Mouse (Mus musculus): ENCODE data around the gene Rfx1.
A peak's percentile ranks its signal among the peaks of the same experiment; 100 is the strongest.

The Rfx1 gene

GRCm38 (mm10) chr8:84066291-84066930 lies at the start of gene Rfx1:
Gene Rfx1, plus strand, starts transcription at chr8:84066834.
- DNase-seq (ENCODE audit: low spot score in 2 of 2): peak; percentile 99 to 100

DNA sequence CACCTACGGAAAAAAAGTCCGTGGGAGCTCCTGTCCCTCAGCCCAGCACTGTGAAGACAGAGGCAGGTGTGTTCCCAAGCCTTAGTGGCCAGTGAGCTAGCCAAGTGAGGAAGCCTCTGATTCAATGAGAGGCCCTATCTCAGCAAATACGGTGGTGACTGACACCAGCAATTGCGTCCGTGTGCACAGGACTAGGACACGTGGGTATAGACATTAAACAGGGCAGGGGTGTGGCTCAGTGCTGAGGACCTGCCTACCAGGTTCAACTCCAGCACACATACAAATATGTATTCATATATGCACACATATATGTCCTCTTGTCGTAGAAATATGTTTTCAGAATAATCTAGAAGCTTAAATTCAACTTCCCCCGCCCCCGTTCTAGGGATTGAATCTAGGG lies 46.9 kb upstream of the Rfx1 start:
- no peak for DNase-seq (ENCODE audit: low spot score in 2 of 2)

DNA sequence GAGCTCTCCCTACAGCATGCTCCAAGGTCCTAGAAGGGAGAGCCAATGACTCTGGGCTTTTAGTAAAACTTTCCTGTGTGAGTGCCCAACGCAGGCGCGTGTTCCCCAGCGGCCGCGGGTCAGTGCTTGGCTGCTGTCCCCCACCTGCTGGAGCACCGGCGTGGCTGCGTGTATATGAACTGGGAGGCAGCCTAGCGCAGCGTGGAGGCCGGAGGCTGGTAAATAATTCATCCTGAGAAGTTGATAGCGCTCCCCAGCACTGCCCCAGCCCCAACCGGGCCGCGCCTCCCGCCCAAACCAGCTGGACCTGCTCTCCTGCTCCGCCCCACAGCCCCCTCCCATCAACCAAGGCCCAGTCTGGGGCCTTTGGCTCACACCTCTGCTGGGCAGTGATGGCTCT lies 45.5 kb upstream of the Rfx1 start, which contains the start of gene Palm3:
Palm3 (plus strand) TSS at position 376 of the 400 bp plus-strand sequence.
- no peak for DNase-seq (ENCODE audit: low spot score in 2 of 2)

- no peak for DNase-seq (ENCODE audit: low spot score in 2 of 2)
Measured at GRCm38 (mm10) chr8:84021569-84021968, 45.1 kb upstream of the Rfx1 start.

GRCm38 (mm10) chr8:84023085-84023484 lies 43.5 kb upstream of the Rfx1 start:
- DNase-seq (ENCODE audit: low spot score in 2 of 2): no peak

DNA sequence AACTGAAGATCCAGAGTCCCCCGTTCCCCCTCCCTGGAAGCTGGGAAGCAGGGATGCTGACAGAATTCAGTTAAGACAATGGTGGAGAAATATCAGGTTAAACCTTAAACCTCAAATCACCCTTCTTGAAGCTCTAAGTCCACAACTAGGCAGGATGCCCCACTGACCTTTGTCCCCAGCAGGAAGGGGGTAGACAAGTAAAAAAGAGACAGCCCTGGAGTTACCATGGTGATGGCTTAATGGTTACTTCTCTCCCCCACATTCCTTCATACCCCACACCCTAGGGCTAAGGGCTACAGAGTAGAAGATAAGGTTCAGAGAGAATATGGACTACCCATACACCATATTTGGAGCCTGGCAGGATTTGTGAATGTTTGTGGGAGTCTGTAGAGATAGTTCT lies 43.0 kb upstream of the Rfx1 start:
- DNase-seq (ENCODE audit: low spot score in 2 of 2): no peak

DNA sequence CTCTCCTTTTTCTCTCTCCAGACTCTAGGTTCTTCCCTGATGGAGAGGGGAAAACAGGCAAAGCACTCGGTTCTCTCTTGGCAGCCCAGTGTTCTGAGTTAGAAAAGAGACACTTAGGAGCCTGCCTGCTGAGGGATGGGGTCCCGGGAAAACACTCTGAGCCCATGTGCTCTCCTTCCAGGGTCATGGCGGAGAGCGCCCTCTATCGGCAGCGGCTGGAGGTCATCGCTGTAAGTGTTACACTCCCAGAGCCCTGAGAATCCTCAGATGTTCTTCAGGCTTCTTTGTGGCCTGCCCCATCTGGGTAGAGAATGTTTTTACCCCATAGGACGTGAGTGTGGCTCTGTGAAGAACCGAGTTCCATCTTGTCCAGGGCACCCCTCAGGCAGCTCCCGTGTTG lies 42.5 kb upstream of the Rfx1 start:
- DNase-seq (ENCODE audit: low spot score in 2 of 2): peak in 1 of 2 experiments; percentile 31

DNA sequence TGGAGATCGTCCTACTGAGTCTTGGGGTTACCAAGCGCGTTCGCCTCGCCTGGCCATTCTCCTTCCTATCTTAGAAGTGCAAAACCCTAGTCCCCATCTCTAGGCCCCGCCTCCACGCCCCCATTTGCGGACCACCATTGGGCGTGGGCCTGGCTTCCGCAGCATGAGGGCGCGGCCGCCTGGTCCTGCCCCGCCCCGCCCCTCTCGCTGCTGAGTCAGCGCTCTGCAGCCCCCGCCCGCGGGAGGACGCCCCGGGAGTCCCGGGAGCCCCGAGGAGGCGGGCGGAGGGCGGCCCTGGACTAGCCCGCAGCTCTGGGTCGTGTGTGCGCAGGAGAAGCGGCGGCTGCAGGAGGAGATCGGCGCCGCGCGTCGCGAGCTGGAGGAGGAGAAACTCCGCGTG lies 40.8 kb upstream of the Rfx1 start:
- DNase-seq (ENCODE audit: low spot score in 2 of 2): peak in 1 of 2 experiments; percentile 54

DNA sequence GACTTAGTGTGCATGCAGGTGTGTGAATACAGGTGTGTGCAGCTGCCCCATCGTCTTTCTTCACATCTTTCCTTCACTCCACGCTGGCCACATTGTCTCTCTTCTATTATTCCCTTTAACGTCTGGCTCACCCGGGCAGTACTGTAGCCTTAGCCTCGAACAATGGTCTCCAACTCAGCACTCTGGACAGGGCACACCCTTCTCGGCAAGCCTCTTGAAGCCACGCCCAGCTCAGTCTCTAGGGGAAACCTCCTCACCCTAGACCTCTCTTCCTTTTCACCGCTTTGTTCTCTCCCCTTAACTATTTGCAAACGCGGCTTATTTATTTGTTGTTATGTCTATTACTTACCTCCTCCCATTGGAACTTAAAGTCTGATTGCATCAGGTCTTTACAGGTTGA lies 39.2 kb upstream of the Rfx1 start:
- no peak for DNase-seq (ENCODE audit: low spot score in 2 of 2)

DNA sequence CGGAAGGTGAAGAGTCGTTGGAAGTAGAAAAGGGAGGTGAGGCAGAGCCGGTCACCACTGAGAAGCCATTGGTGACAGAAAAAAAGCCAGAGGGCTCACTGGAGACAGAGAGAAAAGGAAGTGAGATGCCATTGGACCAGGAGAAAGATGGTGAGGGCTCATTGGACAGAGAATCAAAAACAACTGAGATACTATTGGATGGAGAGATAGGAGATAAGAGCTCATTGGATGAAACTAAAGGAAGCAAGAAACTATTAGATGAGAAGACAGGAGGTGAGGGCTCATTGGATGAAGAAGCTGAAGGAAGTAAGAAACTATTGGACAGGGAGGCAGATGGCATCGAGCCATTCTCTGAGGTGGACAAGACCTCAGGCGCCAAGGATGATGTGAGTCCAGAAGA lies 37.4 kb upstream of the Rfx1 start:
- DNase-seq (ENCODE audit: low spot score in 2 of 2): no peak

- no peak for DNase-seq (ENCODE audit: low spot score in 2 of 2)
Measured at GRCm38 (mm10) chr8:84032777-84033176, 33.9 kb upstream of the Rfx1 start.

- DNase-seq (ENCODE audit: low spot score in 2 of 2): no peak
Measured at GRCm38 (mm10) chr8:84038015-84038414, 28.6 kb upstream of the Rfx1 start.

- DNase-seq (ENCODE audit: low spot score in 2 of 2): peak in 1 of 2 experiments; percentile 67
Measured at GRCm38 (mm10) chr8:84039050-84039449, 27.6 kb upstream of the Rfx1 start.

- peak in 1 of 2 experiments; percentile 34 for DNase-seq (ENCODE audit: low spot score in 2 of 2)
Measured at GRCm38 (mm10) chr8:84042066-84042947, 24.3 kb upstream of the Rfx1 start, which contains the start of gene Il27ra. Gene Il27ra, minus strand, starts transcription at chr8:84042589.

DNA sequence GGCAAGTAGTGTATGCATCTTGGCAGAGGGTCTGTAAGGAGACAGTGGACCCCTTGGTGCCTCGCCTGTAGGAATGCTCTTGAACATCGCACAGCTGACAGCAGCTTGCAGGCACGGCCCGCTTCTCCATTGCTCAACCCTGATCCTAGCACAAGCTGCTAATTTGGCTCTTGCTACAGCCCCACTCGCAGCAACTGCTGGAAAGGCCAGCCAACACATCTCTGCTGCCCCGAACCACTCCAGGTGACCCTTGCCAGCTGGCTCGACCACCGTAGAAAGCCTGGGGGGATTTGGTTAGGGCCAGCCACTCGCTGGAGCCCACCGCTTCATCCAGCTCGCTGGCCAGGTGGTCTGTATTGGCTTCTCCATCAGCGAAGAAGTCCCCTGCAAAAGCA lies 23.7 kb upstream of the Rfx1 start:
- no peak for DNase-seq (ENCODE audit: low spot score in 2 of 2)

DNA sequence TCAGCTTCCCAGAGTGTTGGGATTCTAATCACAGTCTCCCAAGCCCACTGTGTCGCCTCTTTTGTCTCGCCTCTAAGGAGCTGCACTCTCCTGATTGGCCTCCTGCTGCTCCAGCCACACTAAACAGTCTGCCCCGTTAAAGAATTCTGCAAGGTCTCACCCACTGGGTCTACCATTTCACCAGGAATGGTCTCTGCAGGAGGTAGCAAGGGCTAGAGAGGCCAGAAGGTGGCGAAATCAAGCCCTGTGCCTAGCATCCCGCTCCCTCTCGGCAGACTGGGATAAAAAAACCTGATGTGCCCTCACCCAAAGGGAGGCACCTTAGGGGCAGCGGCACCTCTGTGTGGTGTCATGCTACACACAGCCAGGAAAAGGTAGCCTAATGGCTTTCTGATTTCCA lies 22.5 kb upstream of the Rfx1 start:
- DNase-seq (ENCODE audit: low spot score in 2 of 2): no peak

- no peak for DNase-seq (ENCODE audit: low spot score in 2 of 2)
Measured at GRCm38 (mm10) chr8:84044900-84045299, 21.7 kb upstream of the Rfx1 start, which contains the start of gene Rln3. Gene Rln3, minus strand, starts transcription at chr8:84045000.

DNA sequence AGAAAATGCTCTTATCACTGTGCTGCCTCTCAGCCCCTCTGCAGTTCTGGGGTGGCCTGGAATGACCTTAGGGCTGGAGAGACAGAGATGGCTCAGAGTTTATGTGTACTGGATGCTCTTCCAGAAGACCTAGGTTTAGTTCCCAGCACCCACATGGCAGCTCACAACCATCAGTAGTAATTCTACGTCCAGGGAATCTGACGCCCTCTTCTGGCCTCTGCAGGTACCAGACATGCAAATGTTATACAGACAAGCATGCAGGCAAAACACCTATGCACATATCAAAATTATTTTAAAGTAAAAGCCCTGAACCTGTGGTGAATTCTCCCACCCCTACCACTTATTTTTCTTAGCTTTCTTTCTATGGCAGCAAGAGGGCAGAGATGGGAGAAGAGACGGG lies 20.1 kb upstream of the Rfx1 start:
- no peak for DNase-seq (ENCODE audit: low spot score in 2 of 2)

- no peak for DNase-seq (ENCODE audit: low spot score in 2 of 2)
Measured at GRCm38 (mm10) chr8:84048171-84048570, 18.5 kb upstream of the Rfx1 start.

- DNase-seq (ENCODE audit: low spot score in 2 of 2): no peak
Measured at GRCm38 (mm10) chr8:84052746-84053145, 13.9 kb upstream of the Rfx1 start.

- DNase-seq (ENCODE audit: low spot score in 2 of 2): no peak
Measured at GRCm38 (mm10) chr8:84053229-84053628, 13.4 kb upstream of the Rfx1 start.

- DNase-seq (ENCODE audit: low spot score in 2 of 2): no peak
Measured at GRCm38 (mm10) chr8:84057827-84058226, 8.8 kb upstream of the Rfx1 start.

DNA sequence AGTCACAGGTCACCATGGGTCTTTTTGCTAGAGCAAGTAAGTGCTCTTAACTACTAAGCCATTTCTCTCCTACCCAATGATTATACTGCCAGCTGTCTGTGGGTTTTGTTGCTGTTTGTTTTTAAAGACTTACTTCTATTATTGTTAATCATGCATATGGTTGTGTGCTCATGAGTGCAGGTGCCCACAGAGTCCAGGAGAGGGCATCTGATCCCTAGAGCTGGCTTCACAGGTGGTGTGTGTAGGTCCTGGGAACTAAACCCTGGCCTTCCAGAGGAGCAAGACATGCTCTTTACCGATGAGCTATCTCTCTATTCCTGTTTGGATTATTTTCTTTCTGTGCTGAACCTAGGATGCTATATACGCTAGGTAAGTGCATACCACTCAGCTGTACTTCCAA lies 7.4 kb upstream of the Rfx1 start:
- no peak for DNase-seq (ENCODE audit: low spot score in 2 of 2)
